Mouse (Mus musculus) adipocyte (in vitro differentiated cells): ENCODE measurements at regions not wholly inside any gene's neighbourhood (a gene's known extent, or its start where the extent isn't known, plus 50 kb on each side); places are given as distances from the start of the nearest gene placed in this dataset.
A peak's percentile ranks its signal among the peaks of the same experiment; 100 is the strongest.
"Not testable (repeated sequence)": the region's sequence is repeated elsewhere in the genome, so short reads cannot be mapped to it uniquely, and the experiment has no call there.

Experiments used
- DNase-seq: peaks from one replicate; pipeline ENCODE4 v3.0.0-alpha.2; 2016; ENCODE audit warnings: low spot score

DNA sequence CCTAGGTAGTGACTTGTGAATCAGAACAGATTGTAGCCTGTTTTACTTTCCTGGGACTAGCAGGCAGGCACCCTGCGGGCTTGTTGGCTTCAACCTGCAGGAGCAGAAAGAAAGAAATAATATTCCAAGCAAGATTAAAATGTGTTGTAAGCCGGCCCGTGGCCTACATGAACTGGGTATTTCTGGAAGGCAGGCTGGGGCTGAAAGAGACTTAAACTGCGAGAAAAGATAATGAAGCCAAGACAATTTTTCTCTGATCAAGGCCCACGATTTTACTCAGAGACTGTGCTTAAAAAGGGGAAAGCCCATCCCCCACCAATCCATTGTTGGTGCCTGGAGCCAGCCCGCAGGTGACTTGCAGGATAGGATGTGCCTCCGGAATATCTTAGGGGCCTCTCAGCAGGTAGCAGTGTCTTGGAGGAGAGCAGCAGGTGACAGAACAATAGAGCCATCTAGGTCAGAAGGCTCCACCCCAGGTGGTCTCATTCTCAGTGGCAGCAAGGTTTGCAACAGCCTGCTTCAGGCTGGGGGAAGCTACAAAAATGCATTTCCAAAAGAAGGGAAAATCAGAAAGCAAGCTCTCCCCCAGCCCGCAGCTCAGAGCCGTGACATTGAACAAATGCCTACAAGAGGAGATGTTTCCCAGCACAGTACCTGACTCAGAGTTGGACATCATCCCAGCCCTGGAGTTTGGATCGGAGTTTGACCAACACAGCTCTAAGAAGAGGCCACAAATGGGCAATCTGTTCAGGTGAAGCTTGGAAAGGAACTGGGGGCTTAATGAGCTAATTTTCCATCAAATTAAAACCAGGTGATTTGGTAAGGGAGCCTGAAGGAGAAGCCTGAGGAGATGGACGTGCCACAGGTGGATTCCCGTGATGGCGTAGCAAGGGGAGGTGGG lies 121.4 kb upstream of the Slc1a3 start:
- no peak for DNase-seq

DNA sequence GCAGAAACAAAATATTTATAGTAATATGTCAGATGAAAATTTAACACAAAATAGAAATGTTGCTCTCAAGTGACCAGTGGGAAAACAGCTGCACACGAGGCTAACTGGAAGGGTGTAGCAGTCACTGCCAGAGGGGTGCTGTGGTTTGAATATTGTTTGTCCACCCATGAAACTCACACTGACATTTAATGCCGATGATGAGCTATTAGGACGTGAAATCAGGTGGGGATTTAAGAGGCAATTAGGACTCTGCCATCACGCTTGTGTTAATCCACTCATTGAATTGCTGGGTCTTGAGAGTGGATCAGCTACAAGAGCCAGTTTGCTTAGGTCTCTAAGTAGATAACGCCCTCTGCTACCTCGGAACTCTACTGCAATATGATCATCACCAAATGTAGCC lies 114.3 kb upstream of the Slc1a3 start:
- no peak for DNase-seq

DNA sequence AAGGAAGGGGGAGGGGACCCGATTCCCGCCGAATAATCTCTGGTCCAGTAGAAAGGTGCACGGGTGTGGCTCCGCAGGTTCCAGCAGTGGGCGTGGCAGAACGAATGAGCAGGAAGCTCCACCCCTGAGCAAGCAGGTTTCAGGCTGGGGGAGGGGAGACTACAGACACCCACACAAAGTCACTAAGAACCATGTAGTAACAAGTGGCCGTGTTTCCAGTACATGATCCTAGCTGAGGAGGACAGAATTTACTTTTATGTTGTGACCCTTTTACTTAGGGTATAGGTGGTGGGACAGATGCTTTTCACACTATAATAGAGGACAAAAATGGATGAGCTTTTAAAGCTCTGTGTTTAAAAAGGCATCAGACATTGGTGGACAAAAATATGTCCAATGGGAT lies 112.2 kb upstream of the Slc1a3 start:
- DNase-seq: not testable (repeated sequence)

DNA sequence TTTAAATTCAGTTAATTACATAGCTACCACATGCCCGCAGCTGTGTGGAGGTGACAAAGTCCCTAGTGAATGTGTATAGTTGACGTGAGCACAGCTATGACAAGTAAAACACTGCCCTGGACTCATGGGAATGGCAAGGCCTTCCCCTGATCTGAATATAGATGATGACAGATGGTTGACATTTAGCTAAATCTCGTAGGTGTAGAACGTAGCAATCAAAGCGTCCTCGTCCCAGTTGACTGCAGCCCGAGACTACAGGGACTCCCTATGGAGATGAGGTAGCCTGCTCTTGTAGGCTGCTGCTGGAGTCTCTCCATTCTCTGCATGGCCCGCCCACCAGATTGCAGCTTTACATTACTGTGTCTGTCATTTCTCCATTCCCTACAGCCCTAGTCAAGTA lies 107.0 kb upstream of the Slc1a3 start:
- DNase-seq: no peak

DNA sequence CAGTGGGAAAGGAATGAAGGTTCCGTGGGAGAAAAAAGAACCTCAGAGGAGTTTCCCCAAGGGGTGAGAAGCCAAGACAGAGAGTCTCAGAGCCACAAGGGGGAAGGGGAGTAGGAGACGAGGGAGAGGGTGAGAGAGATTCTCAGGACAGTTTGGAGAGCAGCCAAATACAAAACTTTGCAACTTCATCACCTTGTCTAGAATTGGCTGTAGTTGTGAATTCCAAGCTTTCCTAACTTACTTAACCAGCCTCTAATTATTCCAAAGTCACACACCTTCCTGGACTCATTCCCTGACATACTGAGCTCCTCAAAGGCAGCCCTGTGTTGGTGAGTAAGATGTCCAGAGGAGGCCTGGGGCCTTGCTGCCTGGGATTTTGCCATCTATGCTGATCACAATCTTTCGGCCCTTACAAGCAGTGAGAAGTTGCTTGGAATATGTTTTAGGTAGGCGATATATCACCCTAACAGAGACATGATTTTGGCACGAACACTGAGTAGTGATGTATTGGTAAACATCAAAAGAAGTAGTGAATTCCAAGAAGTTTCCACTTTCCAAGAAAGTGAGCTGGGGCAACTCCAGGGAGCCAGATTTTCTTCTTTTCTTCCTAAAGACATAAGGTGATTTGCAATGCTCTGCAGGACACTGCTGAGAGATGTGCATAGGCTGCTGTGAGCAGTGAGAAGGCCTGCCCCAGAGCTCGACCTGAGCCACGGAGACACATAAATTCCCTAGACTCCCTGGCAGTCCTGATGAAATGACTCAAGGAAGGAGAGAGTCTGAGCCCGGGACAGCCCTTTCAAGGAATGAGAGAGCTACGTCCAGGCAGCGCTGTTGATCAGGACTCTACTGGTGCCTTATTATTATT lies 106.2 kb upstream of the Slc1a3 start:
- peak; percentile 63 for DNase-seq

DNA sequence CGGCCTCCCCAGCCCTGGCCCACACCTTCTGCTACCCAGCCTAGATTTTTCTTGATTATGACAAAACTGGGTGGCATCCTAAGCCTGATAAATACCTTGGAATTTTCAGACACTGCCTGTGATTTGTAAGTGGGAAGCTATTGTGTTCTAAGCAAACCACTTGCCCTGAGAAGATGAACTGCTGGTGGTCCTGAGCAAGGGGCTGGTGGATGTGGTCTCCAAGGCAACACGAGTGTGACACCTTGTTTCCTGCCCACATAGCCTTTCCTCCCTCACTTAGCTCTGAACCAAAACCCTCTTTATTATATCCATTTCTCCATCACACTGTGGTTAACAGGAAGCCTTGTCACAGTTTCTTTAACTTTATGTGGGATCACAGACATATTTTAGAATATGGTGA lies 105.4 kb upstream of the Slc1a3 start:
- no peak for DNase-seq

DNA sequence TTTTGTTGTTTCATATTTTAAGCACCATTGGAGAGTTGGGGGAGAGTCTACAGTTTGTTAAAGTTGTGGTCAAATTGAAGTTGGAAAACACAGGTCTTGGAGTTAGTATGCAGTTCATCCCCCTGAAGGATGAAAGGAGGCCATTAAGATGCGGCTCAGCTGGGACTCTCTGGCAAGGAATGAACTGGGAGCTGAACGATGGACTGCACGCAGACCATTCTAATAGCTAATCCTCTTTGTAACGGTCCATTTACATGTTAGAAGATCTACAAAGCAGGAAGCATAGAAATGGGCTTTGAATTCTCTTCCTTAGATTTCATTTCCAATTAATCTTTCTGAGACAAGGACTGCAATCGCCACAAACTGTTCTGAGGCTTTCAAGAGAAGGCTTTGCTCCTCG lies 104.7 kb upstream of the Slc1a3 start:
- no peak for DNase-seq

DNA sequence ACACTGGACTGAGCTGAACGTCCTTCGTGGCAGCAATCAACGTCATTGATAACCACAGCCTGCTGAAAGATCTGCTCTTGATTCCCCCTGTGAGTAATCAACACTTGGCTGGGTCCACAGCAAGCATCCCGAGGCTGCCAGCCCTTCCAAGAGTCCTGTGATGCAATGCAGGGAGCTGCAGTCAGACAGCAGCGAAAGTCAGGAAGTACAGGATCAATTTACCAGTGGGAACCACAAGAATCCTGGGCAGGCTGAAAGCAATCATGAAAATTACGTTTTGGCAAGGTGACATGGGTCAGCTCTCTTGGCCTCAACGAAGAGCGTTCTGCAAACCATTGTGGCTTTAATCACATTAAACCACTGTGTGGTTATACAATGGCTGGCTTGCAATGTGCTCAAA lies 95.8 kb upstream of the Slc1a3 start:
- peak; percentile 83 for DNase-seq

DNA sequence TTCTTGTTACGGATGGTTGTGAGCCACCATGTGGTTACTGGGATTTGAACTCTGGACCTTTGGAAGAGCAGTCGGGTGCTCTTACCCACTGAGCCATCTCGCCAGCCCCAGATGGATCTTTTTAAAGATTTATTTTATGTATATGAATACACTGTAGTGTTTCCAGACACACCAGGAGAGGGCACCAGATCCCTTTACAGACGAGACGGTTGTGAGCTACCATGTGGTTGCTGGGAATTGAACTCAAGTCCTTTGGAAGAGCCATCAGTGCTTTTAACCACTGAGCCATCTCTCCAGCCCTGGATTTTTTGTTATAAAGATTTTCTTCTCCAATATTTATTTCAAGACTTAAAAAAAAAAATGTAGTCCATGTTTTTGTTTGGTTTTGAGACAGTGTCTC lies 95.0 kb upstream of the Slc1a3 start:
- not testable (repeated sequence) for DNase-seq

DNA sequence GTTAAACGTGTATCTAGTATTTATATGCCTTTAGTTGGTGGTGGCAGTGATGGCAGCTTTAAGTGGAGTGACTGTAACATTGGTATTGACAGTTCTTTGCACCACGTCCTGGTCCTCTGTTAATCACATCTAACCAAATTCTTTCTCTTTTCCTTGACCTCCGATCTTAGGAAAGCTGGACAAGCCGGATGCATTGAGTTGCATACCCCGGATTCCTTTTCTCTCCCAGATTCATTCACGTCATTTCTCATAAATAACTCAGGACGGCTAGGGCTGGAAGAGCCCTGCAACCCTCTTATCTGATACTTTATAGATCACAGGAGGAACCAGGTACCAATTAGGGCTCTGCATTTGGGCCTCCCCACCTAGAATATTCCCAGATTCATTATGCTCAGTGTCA lies 91.5 kb upstream of the Slc1a3 start:
- DNase-seq: no peak

DNA sequence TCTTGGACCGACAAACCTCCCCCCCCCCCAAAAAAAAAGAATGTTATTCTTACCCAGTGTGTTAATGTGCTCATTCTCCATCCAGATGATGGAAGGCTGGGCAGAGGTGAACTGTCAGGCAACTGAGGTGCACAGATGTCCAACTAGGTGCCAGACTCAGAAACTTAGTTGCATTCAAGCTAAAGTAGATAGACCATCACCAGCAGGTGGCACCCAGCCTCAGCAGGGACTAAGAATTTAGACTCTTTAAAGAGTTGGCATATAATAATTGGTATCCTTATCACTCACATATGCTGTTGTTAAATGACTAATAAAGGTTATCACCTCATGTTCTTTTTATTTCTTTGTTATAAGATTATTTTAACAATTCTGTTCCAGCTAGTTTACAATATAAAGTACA lies 86.5 kb upstream of the Slc1a3 start:
- DNase-seq: no peak

DNA sequence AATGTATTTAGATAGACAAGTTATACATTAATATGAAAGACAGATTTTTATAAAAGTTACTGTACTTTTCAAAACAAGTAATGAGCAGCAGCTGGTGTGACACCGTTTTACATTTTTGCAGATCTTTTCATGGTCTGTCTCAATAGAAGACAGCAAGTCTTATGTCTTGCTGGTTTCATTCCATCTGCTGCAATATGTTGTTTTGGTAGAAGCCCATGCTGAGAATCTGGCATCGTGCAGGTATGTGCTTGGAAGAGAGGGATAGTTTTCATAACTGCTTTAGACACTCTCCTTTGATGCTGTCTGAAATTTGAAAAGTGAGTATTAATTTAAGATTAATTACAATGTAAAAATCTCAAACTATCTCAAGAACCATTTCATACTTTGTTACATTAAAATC lies 81.5 kb upstream of the Slc1a3 start:
- DNase-seq: no peak

DNA sequence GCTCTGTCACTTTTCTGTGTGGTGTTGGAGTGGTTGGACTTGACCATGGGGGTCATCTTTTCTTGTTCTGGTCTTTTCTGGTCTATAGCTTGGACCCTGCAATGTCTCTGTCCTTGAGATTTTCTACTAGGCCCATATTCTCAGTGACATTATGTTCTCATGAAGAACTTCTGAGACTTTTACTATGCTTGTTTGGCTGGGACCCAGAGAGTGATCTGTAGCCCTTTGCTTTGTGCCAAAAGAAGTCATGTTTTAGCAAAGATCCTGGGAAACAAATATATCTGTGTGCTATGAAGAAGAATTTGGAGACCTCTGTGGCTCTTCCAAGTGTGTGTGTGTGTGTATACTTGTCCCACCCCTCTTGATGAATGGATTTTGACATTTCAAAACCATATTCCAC lies 79.4 kb upstream of the Slc1a3 start:
- DNase-seq: peak; percentile 52

DNA sequence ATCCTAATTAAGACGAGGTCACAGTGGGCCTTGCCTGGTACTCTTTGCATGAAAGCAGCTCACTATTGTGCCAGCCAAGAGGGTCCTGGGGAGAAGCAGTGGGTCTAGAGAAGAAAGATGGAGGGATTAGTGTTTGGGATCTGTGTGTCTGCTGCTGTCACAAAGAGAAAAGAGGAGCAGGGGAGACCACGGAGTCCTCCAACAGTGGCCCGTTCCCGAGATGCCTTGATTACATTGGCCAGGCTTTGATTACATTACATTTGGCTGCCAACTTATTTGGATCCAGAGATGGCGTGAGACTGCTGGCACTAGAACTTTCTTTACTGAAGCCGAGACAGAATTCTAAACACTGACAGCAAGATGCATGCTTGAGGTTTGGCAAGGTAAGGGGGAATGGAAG lies 78.4 kb upstream of the Slc1a3 start:
- no peak for DNase-seq

DNA sequence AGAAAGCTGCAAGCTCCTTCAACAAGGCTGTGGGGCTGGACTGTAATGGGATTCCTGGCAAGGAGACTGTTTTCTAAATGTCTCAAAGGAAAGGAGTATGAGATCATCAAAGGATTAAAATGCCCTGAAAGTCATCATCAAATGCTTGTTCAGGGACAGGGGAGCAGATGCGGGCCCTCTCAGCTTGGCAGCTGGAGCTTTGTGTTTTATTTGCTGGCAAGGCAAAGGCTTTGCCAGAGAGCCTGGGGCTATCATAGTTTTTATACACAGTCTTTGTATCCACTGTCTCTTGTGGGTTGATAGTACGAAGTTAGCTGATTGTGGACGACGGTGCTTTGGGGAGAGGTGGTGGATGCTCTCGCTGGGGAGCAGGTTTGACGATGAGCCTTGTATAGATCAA lies 75.0 kb upstream of the Slc1a3 start:
- DNase-seq: no peak

DNA sequence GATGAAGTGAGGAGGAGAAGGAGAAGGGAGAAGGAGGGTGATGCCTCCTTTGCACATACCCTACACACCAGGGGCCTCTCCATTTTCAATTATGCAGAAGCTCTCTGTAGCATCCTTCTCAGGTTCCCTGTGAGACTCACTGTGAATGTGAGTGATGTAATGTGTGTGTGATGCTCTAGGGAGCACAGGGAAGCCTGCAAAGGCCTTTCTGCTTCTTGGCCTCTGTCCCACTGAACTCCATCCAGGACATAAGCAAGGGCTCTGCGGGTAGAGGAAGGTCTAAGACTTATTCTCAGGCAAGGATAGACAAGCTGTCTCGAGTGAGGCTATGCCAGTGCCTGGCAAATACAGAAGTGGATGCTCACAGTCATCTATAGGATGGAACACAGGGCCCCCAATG lies 73.0 kb upstream of the Slc1a3 start:
- peak; percentile 60 for DNase-seq

DNA sequence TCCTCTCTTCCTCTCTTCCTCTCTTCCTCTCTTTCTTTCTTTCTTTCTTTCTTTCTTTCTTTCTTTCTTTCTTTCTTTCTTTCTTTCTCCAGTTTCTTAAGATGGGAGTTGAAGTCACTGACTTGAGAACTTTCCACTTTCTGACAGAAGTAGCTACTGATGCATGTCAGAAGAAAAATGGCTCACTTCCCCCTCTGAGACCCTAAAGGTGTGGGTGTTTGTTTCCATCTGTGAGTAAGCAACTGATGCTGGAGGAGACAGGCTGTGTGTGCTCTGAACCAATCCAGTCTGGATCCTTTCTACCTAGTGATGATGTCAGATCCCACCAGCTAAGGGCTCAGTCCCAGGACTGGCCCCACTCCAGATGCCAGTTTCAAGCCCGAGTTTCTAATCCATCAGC lies 72.5 kb upstream of the Slc1a3 start:
- DNase-seq: no peak

DNA sequence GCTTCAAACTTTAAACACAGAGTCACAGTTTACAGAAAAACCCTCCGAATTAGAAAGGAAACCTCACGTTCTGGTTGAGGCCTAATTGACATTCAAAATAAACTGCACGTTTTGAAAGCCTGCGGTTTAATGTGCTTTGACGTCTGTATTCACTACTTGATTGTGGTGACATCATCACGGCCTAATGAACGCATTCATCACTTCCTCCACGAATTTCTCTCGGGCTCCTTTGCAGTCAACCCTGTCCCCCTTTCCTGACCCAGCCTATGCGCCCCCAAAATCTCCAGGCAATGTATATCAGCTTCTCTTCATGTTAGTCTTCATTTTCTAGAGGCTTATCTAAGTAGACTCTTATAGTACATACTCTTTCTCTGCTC lies 71.6 kb upstream of the Slc1a3 start:
- DNase-seq: no peak

DNA sequence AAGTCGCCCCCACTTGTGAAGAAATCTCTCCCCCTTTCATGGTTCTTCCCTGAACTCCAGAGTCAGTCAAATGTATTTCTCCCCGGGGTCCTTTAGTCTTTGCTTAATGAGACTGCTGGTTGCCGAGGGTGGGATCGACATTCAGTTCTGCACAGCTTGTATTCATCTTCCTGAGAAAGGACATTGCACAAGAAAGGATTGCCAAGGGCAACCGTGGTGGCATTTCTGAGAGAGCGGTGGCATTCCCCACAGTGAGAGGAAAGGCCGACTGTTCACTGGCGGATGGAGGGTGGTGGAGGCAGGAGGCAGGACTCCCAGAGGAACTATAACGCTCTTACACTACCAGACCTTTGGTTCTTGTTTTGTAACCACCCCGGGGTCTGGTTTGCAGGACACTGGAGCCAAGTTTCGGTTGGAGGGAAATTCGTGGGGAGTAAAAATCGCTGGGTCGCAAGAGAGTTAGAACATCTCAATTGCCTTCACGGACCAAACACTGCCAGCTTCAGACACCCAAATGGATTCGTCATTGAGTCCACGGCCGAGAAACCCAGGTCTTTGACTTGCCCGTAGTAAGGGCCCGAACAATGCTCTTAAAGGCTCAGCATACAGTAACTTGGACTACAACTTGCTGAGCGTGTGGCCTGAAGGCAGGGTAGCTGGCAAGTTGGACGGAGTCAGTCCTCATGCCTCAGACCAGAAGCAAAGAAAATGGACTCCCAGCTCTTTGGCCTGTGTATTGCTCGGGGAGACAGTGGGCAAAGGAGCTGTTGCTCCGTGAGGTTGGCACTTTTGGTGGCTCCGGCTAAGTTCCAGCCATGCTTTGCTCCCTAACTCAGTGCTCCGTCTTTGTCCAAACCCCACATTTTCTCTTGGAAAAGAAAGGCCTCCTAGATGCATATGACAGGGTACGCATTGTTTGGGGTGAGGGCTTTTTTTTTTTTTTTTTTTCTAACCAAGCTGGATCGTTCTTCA lies 70.9 kb upstream of the Slc1a3 start:
- no peak for DNase-seq

DNA sequence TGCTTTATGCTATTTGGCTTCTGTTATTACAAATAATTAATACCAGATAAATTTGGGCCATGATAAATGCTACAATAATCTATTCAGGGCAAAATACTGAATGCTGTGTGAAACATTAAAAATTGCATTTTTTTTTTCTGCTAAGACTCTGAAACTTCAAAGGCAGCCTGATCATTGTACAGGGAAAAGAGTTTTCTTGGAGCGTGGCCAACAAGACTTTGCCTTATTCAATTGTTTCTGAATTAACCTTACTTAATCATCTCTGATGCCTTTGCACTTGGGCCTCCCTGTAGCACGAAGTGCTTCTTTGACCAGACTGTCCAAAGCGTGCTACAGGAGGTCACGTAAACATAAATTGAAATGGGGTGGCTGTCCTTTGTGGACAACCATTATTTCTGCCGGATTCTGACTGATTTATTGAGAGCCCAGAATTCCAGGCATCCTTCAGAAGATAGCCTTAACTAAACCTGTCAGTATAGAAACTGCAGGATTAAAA lies 69.9 kb upstream of the Slc1a3 start:
- no peak for DNase-seq

DNA sequence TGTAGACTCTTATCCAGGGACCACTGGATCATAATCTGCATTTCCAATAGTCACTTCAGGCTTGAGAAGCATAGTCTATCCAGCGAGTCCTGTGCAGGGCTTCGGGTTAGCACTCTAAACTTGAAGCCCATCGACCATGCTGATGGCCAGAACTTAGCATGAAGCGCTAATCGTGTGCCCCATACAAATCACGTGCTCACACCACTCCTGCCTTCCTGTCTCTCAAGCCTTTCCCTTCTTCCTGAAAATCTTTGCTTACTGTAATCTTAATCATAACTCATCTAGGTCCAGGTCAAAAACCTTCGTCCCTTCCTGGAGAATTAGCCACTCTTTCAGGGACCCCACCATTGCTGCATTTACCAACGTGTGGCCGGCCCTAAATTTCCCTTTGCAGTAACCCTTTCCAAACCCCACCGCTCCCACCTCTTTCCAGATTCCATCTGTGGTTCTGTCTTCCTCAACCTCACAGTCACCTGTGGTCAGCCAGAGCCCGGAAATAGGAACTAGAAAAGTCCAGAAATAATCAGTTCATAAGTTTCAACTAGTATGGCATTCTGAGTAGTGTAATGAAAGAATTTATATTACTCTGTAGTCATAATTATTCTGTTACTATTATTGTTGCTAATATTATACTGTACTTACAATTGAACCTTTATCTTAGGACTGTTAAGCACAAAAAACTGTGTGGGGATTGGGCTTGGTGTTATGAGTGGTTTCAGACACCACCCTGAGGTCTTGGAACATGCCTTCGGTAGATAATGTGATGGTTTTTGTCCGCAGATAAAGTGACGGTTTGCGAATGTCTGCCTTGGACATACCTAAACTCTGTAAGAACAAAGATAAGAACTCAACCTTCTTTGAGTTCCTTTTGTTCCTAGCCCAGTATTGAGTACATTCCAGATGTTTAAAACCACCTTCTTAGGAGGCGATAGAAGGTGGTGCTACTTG lies 57.3 kb upstream of the Slc1a3 start:
- no peak for DNase-seq
